Mouse (Mus musculus) lung, postnatal 0 days (tissue): ENCODE measurements around the gene Hhatl.

Experiments used
- CTCF ChIP-seq: IDR thresholded peaks from 2 replicates; pipeline ENCODE4 v1.5.1; 2016; ENCODE audit warnings: antibody characterized with exemption, mild to moderate bottlenecking
- EP300 ChIP-seq: IDR thresholded peaks from 2 replicates; pipeline ENCODE4 v1.6.1; 2016; ENCODE audit warnings: antibody characterized with exemption, mild to moderate bottlenecking, control low read depth

GRCm38 (mm10) chr9:121839622-121839965, 47.3 kb upstream of the Hhatl start:
- TF ChIP-seq CTCF (no peak), EP300 (no peak)
